Mouse (Mus musculus) spleen, adult 2 months (tissue): ENCODE results near the gene Nt5e.

ENCODE experiments used
- CTCF ChIP-seq: fragments of 200-500 bp; IDR thresholded peaks from 2 replicates; pipeline ENCODE4 v1.5.1; 2011; ENCODE audit warnings: mild to moderate bottlenecking, inconsistent platforms; ENCODE audit not compliant: insufficient read depth, insufficient read length, insufficient replicate concordance; ENCODE audit errors: extremely low read depth
- POLR2A ChIP-seq: fragments of 200-500 bp; IDR thresholded peaks from 2 replicates; pipeline ENCODE4 v1.6.1; 2011; ENCODE audit warnings: low read depth, low read length, inconsistent platforms

GRCm38 (mm10) chr9:88369666-88370065 lies 42.7 kb downstream of the Nt5e start:
- TF ChIP-seq CTCF (no peak), POLR2A (no peak)
